Mouse (Mus musculus) c-Kit-positive CD71-positive TER-119-positive erythroid progenitor cells, embryonic 14.5 days (primary cell): ENCODE data around the gene Mamdc2.
"Not testable (repeated sequence)": the region's sequence is repeated elsewhere in the genome, so short reads cannot be mapped to it uniquely, and the experiment has no call there.

Source experiments
- DNase-seq: peaks from one replicate; pipeline ENCODE4 v3.0.0-alpha.2; 2013; ENCODE audit warnings: low spot score

The Mamdc2 gene

GRCm38 (mm10) chr19:23447988-23448497 lies at the start of gene Mamdc2:
TSS of gene Mamdc2 (minus strand) at chr19:23448442.
- DNase-seq: no peak

GRCm38 (mm10) chr19:23498011-23498410 lies 49.8 kb upstream of the Mamdc2 start:
- DNase-seq: no peak

GRCm38 (mm10) chr19:23497171-23497917 lies 49.1 kb upstream of the Mamdc2 start:
- DNase-seq: no peak

- no peak for DNase-seq
Observed at GRCm38 (mm10) chr19:23496536-23496935, 48.3 kb upstream of the Mamdc2 start.

GRCm38 (mm10) chr19:23492663-23493062 lies 44.4 kb upstream of the Mamdc2 start:
- no peak for DNase-seq

- DNase-seq: not testable (repeated sequence)
Observed at GRCm38 (mm10) chr19:23490703-23491102, 42.5 kb upstream of the Mamdc2 start.

GRCm38 (mm10) chr19:23489780-23490179 lies 41.5 kb upstream of the Mamdc2 start:
- DNase-seq: no peak

GRCm38 (mm10) chr19:23487421-23487820 lies 39.2 kb upstream of the Mamdc2 start:
- no peak for DNase-seq

GRCm38 (mm10) chr19:23486631-23487270 lies 38.5 kb upstream of the Mamdc2 start:
- no peak for DNase-seq

GRCm38 (mm10) chr19:23485940-23486600 lies 37.8 kb upstream of the Mamdc2 start:
- no peak for DNase-seq

GRCm38 (mm10) chr19:23482571-23482970 lies 34.3 kb upstream of the Mamdc2 start:
- DNase-seq: not testable (repeated sequence)

GRCm38 (mm10) chr19:23479597-23479967 lies 31.3 kb upstream of the Mamdc2 start:
- no peak for DNase-seq

GRCm38 (mm10) chr19:23478895-23479596 lies 30.8 kb upstream of the Mamdc2 start:
- no peak for DNase-seq

GRCm38 (mm10) chr19:23477826-23478225 lies 29.6 kb upstream of the Mamdc2 start:
- DNase-seq: no peak

- DNase-seq: no peak
Observed at GRCm38 (mm10) chr19:23467866-23468265, 19.6 kb upstream of the Mamdc2 start.

GRCm38 (mm10) chr19:23467011-23467410 lies 18.8 kb upstream of the Mamdc2 start:
- no peak for DNase-seq

- DNase-seq: no peak
Observed at GRCm38 (mm10) chr19:23457492-23457891, 9.2 kb upstream of the Mamdc2 start.

- DNase-seq: no peak
Observed at GRCm38 (mm10) chr19:23451361-23451760, 3.1 kb upstream of the Mamdc2 start.

GRCm38 (mm10) chr19:23447221-23447987 lies 838 bp downstream of the Mamdc2 start:
- DNase-seq: no peak

GRCm38 (mm10) chr19:23444910-23445845 lies 3.1 kb downstream of the Mamdc2 start:
- no peak for DNase-seq
